Mouse (Mus musculus): Measurements from ENCODE around the gene Zfp128.
"Not testable (repeated sequence)": the region's sequence is repeated elsewhere in the genome, so short reads cannot be mapped to it uniquely, and the experiment has no call there.

Zfp128 gene

GRCm38 (mm10) chr7:12921705-12922465 is 40.9 kb downstream of the Zfp128 start, which contains the start of gene Rps5:
Gene Rps5 (plus strand): TSS chr7:12922290.
- peak; percentile 90 for DNase-seq (ENCODE audit: extremely low read depth, insufficient read length, low spot score)

GRCm38 (mm10) chr7:12922729-12923128 is 41.8 kb downstream of the Zfp128 start:
- DNase-seq (ENCODE audit: extremely low read depth, insufficient read length, low spot score), result no peak

GRCm38 (mm10) chr7:12926316-12926715 is 45.3 kb downstream of the Zfp128 start:
- DNase-seq (ENCODE audit: extremely low read depth, insufficient read length, low spot score), result no peak

GRCm38 (mm10) chr7:12927191-12927680 is 46.3 kb downstream of the Zfp128 start, which contains the start of gene Rnf225:
Gene Rnf225 (plus strand): TSS chr7:12927416.
- DNase-seq (ENCODE audit: extremely low read depth, insufficient read length, low spot score), result no peak

GRCm38 (mm10) chr7:12927693-12928589 is 47.0 kb downstream of the Zfp128 start:
- DNase-seq (ENCODE audit: extremely low read depth, insufficient read length, low spot score), result peak; percentile 53

GRCm38 (mm10) chr7:12933615-12934140 is 52.7 kb downstream of the Zfp128 start:
- no peak for DNase-seq (ENCODE audit: extremely low read depth, insufficient read length, low spot score)

- DNase-seq (ENCODE audit: extremely low read depth, insufficient read length, low spot score), result no peak
Measured at GRCm38 (mm10) chr7:12934808-12935207, 53.8 kb downstream of the Zfp128 start.

- DNase-seq (ENCODE audit: extremely low read depth, insufficient read length, low spot score), result not testable (repeated sequence)
Measured at GRCm38 (mm10) chr7:12937254-12937803, 56.4 kb downstream of the Zfp128 start.

- no peak for DNase-seq (ENCODE audit: extremely low read depth, insufficient read length, low spot score)
Measured at GRCm38 (mm10) chr7:12940599-12940998, 59.6 kb downstream of the Zfp128 start.
